Mouse (Mus musculus): ENCODE measurements around the gene Slc25a3. TPM values are rescaled to one million over a fixed set of nuclear protein-coding genes. Genes with fewer than 3 reads are reported as not detected.
A peak's percentile ranks its signal among the peaks of the same experiment; 100 is the strongest.

Slc25a3 gene
- polyA plus RNA-seq, 1 experiment from 2014 or later: 344 TPM

DNA sequence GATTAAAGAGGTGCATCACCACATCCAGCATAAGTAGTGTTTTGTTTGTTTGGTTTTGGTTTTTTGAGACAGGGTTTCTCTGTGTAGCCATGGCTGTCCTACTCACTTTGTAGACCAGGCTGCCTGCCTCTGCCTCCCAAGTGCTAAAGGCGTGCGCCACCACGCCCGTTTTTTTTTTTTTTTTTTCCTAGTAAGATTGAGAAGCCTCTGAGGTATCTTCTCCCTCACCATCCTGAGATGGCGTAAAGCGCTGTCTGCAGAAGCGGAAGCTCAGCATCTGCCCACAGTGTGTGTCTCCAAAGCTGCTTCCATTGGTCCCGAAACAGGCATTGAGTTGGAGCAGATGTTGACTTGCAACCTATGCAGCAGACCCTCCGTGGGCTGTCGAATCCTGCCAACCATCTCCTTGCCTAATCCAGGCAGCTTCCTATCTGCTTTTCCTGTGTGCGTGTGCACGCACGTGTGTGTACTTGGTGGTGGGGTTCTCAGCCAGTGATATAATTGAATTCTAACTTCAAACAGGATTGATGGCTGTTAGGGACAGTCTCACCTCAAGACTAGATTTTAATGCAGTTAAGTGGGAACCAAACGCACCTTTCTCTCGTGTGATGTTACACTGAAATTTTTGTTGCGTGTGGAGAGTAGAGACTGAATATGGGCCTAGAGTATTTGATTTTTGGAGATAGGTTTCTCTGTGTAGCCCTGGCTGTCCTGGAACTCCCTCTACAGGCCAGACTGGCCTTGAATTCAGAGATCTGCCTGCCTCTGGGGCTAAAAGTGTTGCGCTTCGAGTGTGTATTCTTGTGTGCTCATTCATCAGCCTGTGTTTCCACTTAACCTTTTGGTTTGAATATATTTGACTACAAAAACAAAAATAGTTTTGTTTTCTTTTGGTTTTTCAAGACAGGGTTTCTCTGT is 19.7 kb upstream of the Slc25a3 start:
- no peaks in the 10 kb centered on the region for H3K9me3 ChIP-seq (ENCODE audit: low read length)
- no peak overlapping the region for H3K9ac ChIP-seq (replicated peaks)
- H3K4me3 ChIP-seq (ENCODE audit: low read depth, low read length): no peak overlapping the region
- DNase-seq: no peak
- WGBS (ENCODE audit: insufficient replicate concordance): 59% methylated on average over 18 of the region's 18 CpGs
- H3K27ac ChIP-seq (ENCODE audit: low read depth): no peak overlapping the region
- TF ChIP-seq CTCF (IDR thresholded peaks at IDR 0.05; ENCODE audit: low read depth): peak; percentile 43
- TF ChIP-seq EP300 (IDR thresholded peaks at IDR 0.05; ENCODE audit: low read depth): no peak
- 0 out of 2 replicates have a peak, but pooled peaks cover under 1% of the 10 kb centered on the region for H3K4me1 ChIP-seq (ENCODE audit: insufficient read depth)
- H3K27me3 ChIP-seq (ENCODE audit: insufficient read depth, low read length): no peaks in the 10 kb centered on the region
- ATAC-seq: no peak
- no peak overlapping the region for H3K4me2 ChIP-seq (ENCODE audit: low read depth, low read length)
- H3K36me3 ChIP-seq (replicated peaks; ENCODE audit: insufficient read depth, low read length): peaks cover 31% of the 10 kb centered on the region

DNA sequence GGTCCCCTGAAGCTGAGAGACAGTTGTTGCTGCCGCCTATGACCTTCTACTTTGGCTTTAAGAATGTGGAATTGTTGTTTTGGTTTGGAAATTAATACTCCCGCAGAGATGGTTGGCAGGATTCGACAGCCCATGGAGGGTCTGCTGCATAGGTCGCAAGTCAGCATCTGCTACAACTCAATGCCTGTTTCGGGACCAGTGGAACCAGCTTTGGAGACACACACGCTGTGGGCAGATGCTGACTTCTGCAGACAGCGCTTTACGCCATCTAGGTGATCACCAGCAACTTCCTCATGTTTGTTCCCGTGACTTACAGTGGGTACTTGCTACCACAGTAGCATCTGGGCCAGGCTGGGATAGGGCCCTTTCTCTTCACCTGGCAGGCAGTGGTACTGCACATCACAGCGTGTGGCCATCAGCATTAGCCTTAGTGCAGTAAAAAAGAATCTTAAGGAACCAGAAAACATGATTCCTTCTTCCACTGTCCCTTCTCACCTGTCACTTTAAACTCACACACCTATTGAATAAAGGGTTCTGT is 18.9 kb upstream of the Slc25a3 start:
- TF ChIP-seq CTCF (IDR thresholded peaks at IDR 0.05; ENCODE audit: low read depth): no peak
- TF ChIP-seq EP300 (IDR thresholded peaks at IDR 0.05; ENCODE audit: low read depth): no peak
- ATAC-seq (0 out of 2 replicates have a peak, but pooled peaks have one; percentile 35), DNase-seq (no peak)
- Histone ChIP-seq H3K36me3 (replicated peaks; ENCODE audit: insufficient read depth, low read length) (peaks cover 25% of the 10 kb centered on the region), H3K4me1 (ENCODE audit: insufficient read depth) (0 out of 2 replicates have a peak, but pooled peaks cover 4% of the 10 kb centered on the region), H3K27ac (ENCODE audit: low read depth) (no peak overlapping the region), H3K27me3 (ENCODE audit: insufficient read depth, low read length) (no peaks in the 10 kb centered on the region), H3K9me3 (ENCODE audit: low read length) (no peaks in the 10 kb centered on the region), H3K9ac (replicated peaks) (no peak overlapping the region), H3K4me2 (ENCODE audit: low read depth, low read length) (no peak overlapping the region), H3K4me3 (ENCODE audit: low read depth, low read length) (no peak overlapping the region)
- 65% methylated on average over 10 of the region's 10 CpGs for WGBS (ENCODE audit: insufficient replicate concordance)

DNA sequence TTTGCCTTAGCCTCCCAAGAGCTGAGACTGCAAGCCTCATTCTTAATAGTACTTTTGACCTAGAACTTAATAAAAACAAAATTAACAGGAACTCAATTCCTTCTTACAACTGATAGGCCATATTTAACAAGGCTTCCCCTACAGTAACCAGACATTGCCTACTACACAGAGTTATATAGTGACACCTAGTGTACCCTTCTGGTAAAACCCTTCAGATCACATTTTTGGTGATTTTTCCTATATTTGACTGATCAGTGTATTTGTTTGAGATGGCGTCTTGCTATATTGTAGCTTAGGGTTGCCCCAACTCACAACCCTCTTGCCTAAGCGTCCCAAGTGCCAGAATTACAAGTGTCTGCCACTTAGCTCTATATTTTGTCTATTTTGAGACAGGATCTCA is 17.7 kb upstream of the Slc25a3 start:
- Histone ChIP-seq H3K27ac (ENCODE audit: low read depth) (no peak overlapping the region), H3K36me3 (replicated peaks; ENCODE audit: insufficient read depth, low read length) (peaks cover 15% of the 10 kb centered on the region), H3K9ac (replicated peaks) (no peak overlapping the region), H3K4me2 (ENCODE audit: low read depth, low read length) (no peak overlapping the region), H3K4me1 (ENCODE audit: insufficient read depth) (0 out of 2 replicates have a peak, but pooled peaks cover 4% of the 10 kb centered on the region), H3K27me3 (ENCODE audit: insufficient read depth, low read length) (no peaks in the 10 kb centered on the region), H3K4me3 (ENCODE audit: low read depth, low read length) (no peak overlapping the region), H3K9me3 (ENCODE audit: low read length) (no peaks in the 10 kb centered on the region)
- peak; percentile 49; the same call in 1 of the 2 replicates for ATAC-seq
- TF ChIP-seq CTCF (IDR thresholded peaks at IDR 0.05; ENCODE audit: low read depth) (peak; percentile 81), EP300 (IDR thresholded peaks at IDR 0.05; ENCODE audit: low read depth) (no peak)
- DNase-seq: no peak
- 19% methylated on average over 2 of the region's 2 CpGs for WGBS (ENCODE audit: insufficient replicate concordance)

DNA sequence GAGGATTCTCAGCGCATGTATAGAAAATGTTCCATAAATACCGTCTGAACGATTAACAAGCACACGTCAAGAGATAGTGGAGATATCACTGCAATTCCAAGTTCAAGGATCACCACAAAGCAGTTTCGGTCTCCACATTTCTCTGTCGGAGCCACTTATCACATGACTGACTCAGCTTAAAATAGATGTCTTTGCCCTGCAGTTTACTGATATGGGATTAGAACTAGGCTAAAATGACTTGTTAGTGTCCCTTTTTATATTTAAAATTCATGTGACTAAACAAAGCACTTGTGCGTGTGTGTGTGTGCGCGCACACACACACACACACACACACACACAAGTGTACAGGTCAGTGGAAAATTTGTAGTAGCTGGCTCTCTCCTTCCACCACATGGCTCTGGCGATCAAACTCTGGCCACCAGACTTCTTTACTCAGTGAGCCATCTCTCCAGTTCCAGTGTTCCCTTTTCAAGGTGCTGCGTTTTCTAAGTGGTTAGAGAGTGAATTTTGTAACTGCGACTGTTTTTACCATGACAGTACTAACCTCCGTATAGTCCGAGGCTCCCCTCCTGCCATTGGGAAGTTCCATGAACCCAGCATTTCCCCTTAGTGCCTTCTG is 15.4 kb upstream of the Slc25a3 start:
- H3K27ac ChIP-seq (ENCODE audit: low read depth): no peak overlapping the region
- DNase-seq (no peak), ATAC-seq (no peak)
- H3K27me3 ChIP-seq (ENCODE audit: insufficient read depth, low read length): no peaks in the 10 kb centered on the region
- TF ChIP-seq CTCF (IDR thresholded peaks at IDR 0.05; ENCODE audit: low read depth): no peak
- no peak for TF ChIP-seq EP300 (IDR thresholded peaks at IDR 0.05; ENCODE audit: low read depth)
- no peak overlapping the region for H3K4me3 ChIP-seq (ENCODE audit: low read depth, low read length)
- no peaks in the 10 kb centered on the region for H3K36me3 ChIP-seq (replicated peaks; ENCODE audit: insufficient read depth, low read length)
- H3K9me3 ChIP-seq (ENCODE audit: low read length): no peaks in the 10 kb centered on the region
- 66% methylated on average over 14 of the region's 14 CpGs for WGBS (ENCODE audit: insufficient replicate concordance)
- H3K4me2 ChIP-seq (ENCODE audit: low read depth, low read length): no peak overlapping the region
- H3K9ac ChIP-seq (replicated peaks): no peak overlapping the region
- 0 out of 2 replicates have a peak, but pooled peaks cover 4% of the 10 kb centered on the region for H3K4me1 ChIP-seq (ENCODE audit: insufficient read depth)

DNA sequence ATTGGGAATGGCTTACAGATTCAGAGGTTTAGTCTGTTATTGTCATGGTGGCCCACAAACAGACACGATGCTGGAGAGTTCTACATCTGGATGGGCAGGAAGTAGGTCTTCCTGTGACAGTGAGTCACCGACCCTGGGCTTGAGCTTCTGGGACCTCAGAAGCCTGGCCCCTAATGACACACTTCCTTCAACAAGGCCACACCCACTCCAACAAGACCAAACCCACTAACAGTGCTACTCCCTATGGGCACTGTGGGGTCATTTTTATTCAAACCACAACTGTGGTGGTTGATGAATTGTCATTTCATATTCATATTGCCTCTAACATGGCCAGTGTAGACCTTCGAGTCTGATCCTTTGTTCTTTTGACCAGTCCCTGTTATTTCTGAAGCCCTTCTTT is 14.5 kb upstream of the Slc25a3 start:
- Histone ChIP-seq H3K27me3 (ENCODE audit: insufficient read depth, low read length) (no peaks in the 10 kb centered on the region), H3K27ac (ENCODE audit: low read depth) (no peak overlapping the region), H3K4me1 (ENCODE audit: insufficient read depth) (0 out of 2 replicates have a peak, but pooled peaks cover 4% of the 10 kb centered on the region), H3K4me3 (ENCODE audit: low read depth, low read length) (no peak overlapping the region), H3K9me3 (ENCODE audit: low read length) (no peaks in the 10 kb centered on the region), H3K4me2 (ENCODE audit: low read depth, low read length) (no peak overlapping the region), H3K36me3 (replicated peaks; ENCODE audit: insufficient read depth, low read length) (no peaks in the 10 kb centered on the region), H3K9ac (replicated peaks) (no peak overlapping the region)
- TF ChIP-seq EP300 (IDR thresholded peaks at IDR 0.05; ENCODE audit: low read depth): no peak
- no peak for TF ChIP-seq CTCF (IDR thresholded peaks at IDR 0.05; ENCODE audit: low read depth)
- WGBS (ENCODE audit: insufficient replicate concordance): 43% methylated on average over 3 of the region's 3 CpGs
- ATAC-seq: peak; percentile 60
- no peak for DNase-seq

DNA sequence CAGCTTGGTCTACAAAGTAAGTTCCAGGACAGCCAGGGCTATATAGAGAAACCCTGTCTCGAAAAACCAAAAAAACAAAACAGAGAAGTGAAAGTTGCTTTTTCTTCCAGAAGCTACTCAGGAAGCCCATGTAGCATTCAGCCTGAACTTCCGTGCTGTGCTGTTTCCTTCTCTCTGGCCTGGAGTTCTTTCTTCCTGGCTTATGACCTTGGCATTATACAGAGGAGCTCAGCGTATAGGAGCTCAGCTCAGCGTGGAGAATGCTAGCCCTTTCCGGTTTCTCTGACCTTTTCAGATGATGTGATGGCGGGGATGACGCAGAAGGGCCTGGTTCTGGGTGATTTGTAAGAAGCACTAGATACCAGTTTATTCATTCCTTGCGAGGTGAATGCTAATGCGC is 13.5 kb upstream of the Slc25a3 start:
- DNase-seq (no peak), ATAC-seq (peak; percentile 55)
- Histone ChIP-seq H3K4me3 (ENCODE audit: low read depth, low read length) (no peak overlapping the region), H3K36me3 (replicated peaks; ENCODE audit: insufficient read depth, low read length) (no peaks in the 10 kb centered on the region), H3K9me3 (ENCODE audit: low read length) (no peaks in the 10 kb centered on the region), H3K9ac (replicated peaks) (no peak overlapping the region), H3K4me1 (ENCODE audit: insufficient read depth) (0 out of 2 replicates have a peak, but pooled peaks cover 4% of the 10 kb centered on the region), H3K27ac (ENCODE audit: low read depth) (peak overlapping the region; percentile 64), H3K27me3 (ENCODE audit: insufficient read depth, low read length) (no peaks in the 10 kb centered on the region), H3K4me2 (ENCODE audit: low read depth, low read length) (no peak overlapping the region)
- 68% methylated on average over 9 of the region's 9 CpGs for WGBS (ENCODE audit: insufficient replicate concordance)
- TF ChIP-seq EP300 (IDR thresholded peaks at IDR 0.05; ENCODE audit: low read depth) (no peak), CTCF (IDR thresholded peaks at IDR 0.05; ENCODE audit: low read depth) (no peak)

All from liver, postnatal 0 days (tissue).